Mouse (Mus musculus): ENCODE measurements around the gene Chrm3.

DNA sequence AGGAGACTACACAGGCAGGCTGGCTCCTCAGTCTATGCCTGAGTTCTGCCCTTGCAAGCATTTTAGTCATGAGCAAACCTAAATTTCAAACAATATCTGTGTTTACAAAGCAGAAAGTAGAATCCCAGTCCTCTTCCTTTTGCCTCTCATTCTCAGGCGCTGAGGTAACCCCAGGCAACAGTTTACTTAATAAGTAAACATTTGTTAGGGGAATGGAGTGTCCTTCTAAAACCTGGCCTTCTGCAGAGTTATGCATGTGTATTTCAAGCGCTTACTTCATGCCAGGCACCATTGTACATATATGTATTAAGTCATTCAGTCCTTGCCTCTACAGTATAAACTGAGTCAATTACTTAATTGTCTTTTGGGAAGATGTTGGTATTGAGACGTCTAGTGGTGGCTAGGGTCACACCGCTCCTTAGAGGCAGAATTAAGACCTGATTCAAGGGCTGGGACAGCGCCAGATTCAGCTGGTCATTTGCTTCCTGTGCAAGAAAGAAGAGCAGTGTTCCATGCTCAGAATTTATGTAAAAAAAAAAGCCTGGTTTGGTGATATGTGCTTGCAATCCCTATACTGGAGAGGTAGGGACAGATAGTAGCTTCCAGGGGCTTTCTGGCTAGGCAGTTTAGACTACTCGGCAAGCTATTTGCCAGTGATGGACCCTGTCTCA lies 474.0 kb downstream of the Chrm3 start:
- TF ChIP-seq GATA1 (IDR thresholded peaks at IDR 0.05; ENCODE audit: borderline replicate concordance, low read length) (no peak), FLI1 (IDR thresholded peaks at IDR 0.05; ENCODE audit: low read length) (no peak)
